Mouse (Mus musculus): ENCODE data around the gene Clasrp.

DNA sequence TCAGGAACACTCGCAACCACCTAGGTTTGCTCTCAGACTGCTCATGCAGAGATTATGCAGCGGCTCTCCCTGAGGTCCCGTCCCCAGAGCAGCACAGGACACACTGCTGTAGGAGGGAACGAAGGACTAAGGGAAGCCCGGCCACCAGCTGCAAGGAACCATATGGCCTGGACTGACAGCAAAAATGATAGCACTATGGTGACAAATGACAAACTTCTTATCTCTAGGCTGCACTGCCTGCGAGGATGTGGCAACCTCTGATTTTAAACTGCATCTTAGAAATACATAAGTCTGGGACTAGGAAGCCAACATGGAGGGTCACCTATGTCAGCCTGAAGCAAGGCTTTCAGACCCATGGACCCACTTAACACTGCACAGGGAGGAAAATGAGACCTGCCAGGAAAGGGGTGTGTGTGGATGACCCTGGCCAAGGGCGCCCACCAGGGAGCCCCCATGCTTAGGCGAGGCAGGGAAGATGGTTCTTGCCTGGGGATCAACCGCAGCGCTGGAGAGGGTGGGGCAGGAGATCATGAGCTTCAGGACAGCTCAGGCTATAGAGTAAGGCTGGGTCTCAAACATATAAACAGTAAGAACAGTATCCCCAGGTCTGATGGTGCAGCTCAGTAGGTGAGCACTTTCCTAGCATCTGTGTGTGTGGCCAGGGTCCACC is 11.1 kb downstream of the Clasrp start:
- TF ChIP-seq CTCF (IDR thresholded peaks at IDR 0.05; ENCODE audit: extremely low read depth, insufficient read length, insufficient replicate concordance, low read depth, low read length) (no peak), POLR2A (IDR thresholded peaks at IDR 0.05; ENCODE audit: low read depth, low read length) (no peak)

Data from small intestine, adult 2 months (tissue).